Mouse (Mus musculus): ENCODE measurements around the gene Wdr63.
"Not testable (repeated sequence)": the region's sequence is repeated elsewhere in the genome, so short reads cannot be mapped to it uniquely, and the experiment has no call there.

The Wdr63 gene

GRCm38 (mm10) chr3:146007872-146008271 lies 100.1 kb downstream of the Wdr63 start:
- DNase-seq: no peak

GRCm38 (mm10) chr3:146004347-146005051 lies 103.4 kb downstream of the Wdr63 start:
- no peak for DNase-seq

GRCm38 (mm10) chr3:145996539-145996938 lies 111.4 kb downstream of the Wdr63 start:
- not testable (repeated sequence) for DNase-seq

GRCm38 (mm10) chr3:145995489-145995888 lies 112.4 kb downstream of the Wdr63 start:
- no peak for DNase-seq

GRCm38 (mm10) chr3:145993481-145994201 lies 114.3 kb downstream of the Wdr63 start:
- DNase-seq: no peak

- peak; percentile 11 for DNase-seq
Observed at GRCm38 (mm10) chr3:145992796-145993195, 115.1 kb downstream of the Wdr63 start.

GRCm38 (mm10) chr3:145991976-145992730 lies 115.8 kb downstream of the Wdr63 start:
- no peak for DNase-seq

- no peak for DNase-seq
Observed at GRCm38 (mm10) chr3:145991130-145991529, 116.8 kb downstream of the Wdr63 start.
